Mouse (Mus musculus): Measurements from ENCODE around the gene Olfr713. TPM values are rescaled to one million over a fixed set of nuclear protein-coding genes. Genes with fewer than 3 reads are reported as not detected.

Gene Olfr713
- not detected in 2 replicates for polyA plus RNA-seq (2015; fragmentation: Nextera tagmentation; extraction: Ambion mirVana)

- H3K27ac ChIP-seq (ENCODE audit: low read length), result no peak within 1 kb of the TSS
- no peaks in the 10 kb centered on the region for H3K27me3 ChIP-seq (ENCODE audit: control insufficient read depth, insufficient read depth, low read depth, low read length)
- H3K9ac ChIP-seq (ENCODE audit: low read length), result no peak within 1 kb of the TSS
- H3K36me3 ChIP-seq (ENCODE audit: control insufficient read depth, insufficient read depth, low read length), result no peaks in the 10 kb centered on the region
- H3K4me2 ChIP-seq (ENCODE audit: low read depth, low read length), result no peak within 1 kb of the TSS
- H3K4me3 ChIP-seq (ENCODE audit: low read length), result no peak within 1 kb of the TSS
- 80% methylated on average over 1 of the region's 1 CpGs for WGBS
- no peaks in the 10 kb centered on the region for H3K4me1 ChIP-seq (replicated peaks; ENCODE audit: control insufficient read depth, insufficient read depth, low read length)
- H3K9me3 ChIP-seq (ENCODE audit: control insufficient read depth, low read length), result no peaks in the 10 kb centered on the region
- ATAC-seq (ENCODE audit: low read depth), result no peak
Measured at GRCm38 (mm10) chr7:107030874-107031273, at the start of gene Olfr713. Olfr713 (plus strand) TSS chr7:107031174.

DNA sequence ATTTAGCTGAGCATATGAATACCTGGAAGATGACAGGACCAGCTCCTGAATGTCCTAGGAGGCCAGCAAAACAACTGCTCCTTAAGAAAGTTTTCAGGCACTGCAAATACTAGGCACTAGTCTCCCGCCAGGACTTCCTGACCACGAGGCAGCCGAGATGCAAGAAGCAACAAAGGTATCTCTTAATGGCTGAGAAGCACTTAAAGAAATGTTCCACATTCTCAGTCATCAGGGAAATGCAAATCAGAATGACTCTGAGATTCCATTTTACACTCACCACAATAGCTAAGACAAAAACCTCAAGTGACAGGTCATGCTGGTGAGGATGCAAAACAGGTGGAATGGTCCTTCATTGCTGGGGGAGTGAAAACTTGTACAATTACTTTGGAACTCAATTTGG, 45.7 kb upstream of the Olfr713 start:
- no peak for ATAC-seq (ENCODE audit: low read depth)
- Histone ChIP-seq H3K4me2 (ENCODE audit: low read depth, low read length) (no peak overlapping the region), H3K27ac (ENCODE audit: low read length) (no peak overlapping the region), H3K4me1 (replicated peaks; ENCODE audit: control insufficient read depth, insufficient read depth, low read length) (no peaks in the 10 kb centered on the region), H3K27me3 (ENCODE audit: control insufficient read depth, insufficient read depth, low read depth, low read length) (no peaks in the 10 kb centered on the region), H3K4me3 (ENCODE audit: low read length) (no peak overlapping the region), H3K9ac (ENCODE audit: low read length) (no peak overlapping the region), H3K9me3 (ENCODE audit: control insufficient read depth, low read length) (no peaks in the 10 kb centered on the region; the same call in 1 of the 2 replicates), H3K36me3 (ENCODE audit: control insufficient read depth, insufficient read depth, low read length) (no peaks in the 10 kb centered on the region)
- WGBS, result 82% methylated on average over 3 of the region's 3 CpGs

- Histone ChIP-seq H3K27me3 (ENCODE audit: control insufficient read depth, insufficient read depth, low read depth, low read length) (no peaks in the 10 kb centered on the region), H3K9ac (ENCODE audit: low read length) (no peak overlapping the region), H3K36me3 (ENCODE audit: control insufficient read depth, insufficient read depth, low read length) (no peaks in the 10 kb centered on the region), H3K27ac (ENCODE audit: low read length) (no peak overlapping the region), H3K4me1 (replicated peaks; ENCODE audit: control insufficient read depth, insufficient read depth, low read length) (no peaks in the 10 kb centered on the region), H3K9me3 (ENCODE audit: control insufficient read depth, low read length) (no peaks in the 10 kb centered on the region), H3K4me3 (ENCODE audit: low read length) (no peak overlapping the region), H3K4me2 (ENCODE audit: low read depth, low read length) (no peak overlapping the region)
- WGBS, result 78% methylated on average over 7 of the region's 7 CpGs
- ATAC-seq (ENCODE audit: low read depth), result no peak
Measured at GRCm38 (mm10) chr7:107000798-107001197, 30.2 kb upstream of the Olfr713 start.

DNA sequence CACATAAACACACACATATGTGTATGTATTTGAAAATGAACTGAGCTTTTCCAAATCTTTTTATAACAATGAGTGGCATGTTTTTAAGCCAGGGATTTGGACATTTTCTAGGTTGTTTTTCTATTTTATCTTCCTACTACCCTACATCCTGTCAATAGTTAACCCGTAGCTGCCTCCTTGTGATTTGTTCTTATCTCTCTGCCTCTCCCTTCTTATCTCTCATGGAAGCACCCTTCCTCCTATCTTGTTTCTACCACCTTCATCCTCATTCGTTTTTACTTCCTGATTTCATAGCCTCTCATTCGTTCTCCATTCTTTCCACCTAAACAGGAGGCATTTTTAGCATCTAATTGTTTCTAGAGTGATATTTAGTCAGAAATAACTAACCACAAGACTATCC, 26.8 kb upstream of the Olfr713 start:
- H3K9ac ChIP-seq (ENCODE audit: low read length), result no peak overlapping the region
- WGBS, result 34% methylated on average over 3 of the region's 3 CpGs
- H3K27me3 ChIP-seq (ENCODE audit: control insufficient read depth, insufficient read depth, low read depth, low read length), result no peaks in the 10 kb centered on the region
- no peak overlapping the region for H3K4me3 ChIP-seq (ENCODE audit: low read length)
- no peak overlapping the region for H3K27ac ChIP-seq (ENCODE audit: low read length)
- no peak for ATAC-seq (ENCODE audit: low read depth)
- no peaks in the 10 kb centered on the region for H3K36me3 ChIP-seq (ENCODE audit: control insufficient read depth, insufficient read depth, low read length)
- H3K4me2 ChIP-seq (ENCODE audit: low read depth, low read length), result no peak overlapping the region
- H3K4me1 ChIP-seq (replicated peaks; ENCODE audit: control insufficient read depth, insufficient read depth, low read length), result no peaks in the 10 kb centered on the region
- H3K9me3 ChIP-seq (ENCODE audit: control insufficient read depth, low read length), result no peaks in the 10 kb centered on the region

DNA sequence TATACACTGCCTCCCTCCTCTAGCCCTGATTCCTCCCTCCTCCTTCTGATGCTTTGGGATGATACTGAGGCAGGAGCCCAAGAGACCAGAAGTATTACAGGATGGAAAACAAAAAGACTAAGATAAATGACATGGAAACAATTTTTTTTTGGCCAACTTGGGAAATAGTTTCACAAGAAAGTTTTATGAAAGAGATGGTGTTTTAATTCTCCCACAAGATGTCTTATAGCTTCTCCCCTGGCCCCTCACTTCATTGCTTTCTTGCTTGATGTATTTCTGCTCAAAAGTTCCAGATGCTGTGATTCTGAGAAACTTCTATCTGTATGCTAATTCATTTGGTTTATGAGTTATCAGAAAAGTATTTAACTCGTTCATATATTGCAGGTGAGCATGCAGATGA, 25.0 kb upstream of the Olfr713 start, which contains the start of gene Olfr2:
Olfr2 (minus strand) TSS at position 101 of the 400 bp plus-strand sequence.
- Histone ChIP-seq H3K4me1 (replicated peaks; ENCODE audit: control insufficient read depth, insufficient read depth, low read length) (no peaks in the 10 kb centered on the region), H3K27ac (ENCODE audit: low read length) (no peak within 1 kb of the TSS), H3K9me3 (ENCODE audit: control insufficient read depth, low read length) (no peaks in the 10 kb centered on the region), H3K9ac (ENCODE audit: low read length) (no peak within 1 kb of the TSS), H3K4me3 (ENCODE audit: low read length) (no peak within 1 kb of the TSS), H3K4me2 (ENCODE audit: low read depth, low read length) (no peak within 1 kb of the TSS), H3K27me3 (ENCODE audit: control insufficient read depth, insufficient read depth, low read depth, low read length) (no peaks in the 10 kb centered on the region), H3K36me3 (ENCODE audit: control insufficient read depth, insufficient read depth, low read length) (no peaks in the 10 kb centered on the region)
- 23% methylated on average over 1 of the region's 1 CpGs for WGBS
- no peak for ATAC-seq (ENCODE audit: low read depth)

GRCm38 (mm10) chr7:107039934-107040563, 9.1 kb downstream of the Olfr713 start:
- Histone ChIP-seq H3K9me3 (ENCODE audit: control insufficient read depth, low read length) (no peaks in the 10 kb centered on the region), H3K9ac (ENCODE audit: low read length) (no peak overlapping the region), H3K4me3 (ENCODE audit: low read length) (no peak overlapping the region), H3K36me3 (ENCODE audit: control insufficient read depth, insufficient read depth, low read length) (no peaks in the 10 kb centered on the region), H3K27ac (ENCODE audit: low read length) (no peak overlapping the region), H3K4me1 (replicated peaks; ENCODE audit: control insufficient read depth, insufficient read depth, low read length) (no peaks in the 10 kb centered on the region), H3K4me2 (ENCODE audit: low read depth, low read length) (no peak overlapping the region), H3K27me3 (ENCODE audit: control insufficient read depth, insufficient read depth, low read depth, low read length) (no peaks in the 10 kb centered on the region)
- WGBS, result 58% methylated on average over 2 of the region's 2 CpGs
- ATAC-seq (ENCODE audit: low read depth), result no peak

DNA sequence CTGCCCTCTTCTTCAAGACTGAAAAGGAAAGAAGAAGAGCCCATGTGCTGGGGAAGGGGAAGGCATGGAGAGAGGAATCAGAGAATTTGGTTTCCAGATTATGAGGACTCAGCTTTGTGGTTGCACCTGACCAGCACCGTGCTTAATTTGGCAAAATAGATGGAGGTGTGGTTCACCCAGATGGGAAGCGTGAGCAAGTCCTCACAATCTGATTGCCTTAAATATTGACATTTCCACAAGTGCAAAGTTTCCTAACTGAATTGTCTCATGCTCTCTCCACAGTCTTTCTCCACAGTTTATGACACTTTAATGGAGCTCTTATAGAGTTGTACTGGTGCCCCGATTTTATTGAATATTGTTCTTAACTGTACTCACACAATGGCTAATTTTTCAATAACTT, 12.2 kb downstream of the Olfr713 start:
- H3K4me2 ChIP-seq (ENCODE audit: low read depth, low read length), result no peak overlapping the region
- H3K36me3 ChIP-seq (ENCODE audit: control insufficient read depth, insufficient read depth, low read length), result no peaks in the 10 kb centered on the region
- no peak overlapping the region for H3K9ac ChIP-seq (ENCODE audit: low read length)
- no peaks in the 10 kb centered on the region for H3K27me3 ChIP-seq (ENCODE audit: control insufficient read depth, insufficient read depth, low read depth, low read length)
- WGBS, result 69% methylated on average over 3 of the region's 3 CpGs
- H3K9me3 ChIP-seq (ENCODE audit: control insufficient read depth, low read length), result no peaks in the 10 kb centered on the region
- no peak for ATAC-seq (ENCODE audit: low read depth)
- H3K4me1 ChIP-seq (replicated peaks; ENCODE audit: control insufficient read depth, insufficient read depth, low read length), result no peaks in the 10 kb centered on the region
- no peak overlapping the region for H3K4me3 ChIP-seq (ENCODE audit: low read length)
- no peak overlapping the region for H3K27ac ChIP-seq (ENCODE audit: low read length)

- H3K9ac ChIP-seq (ENCODE audit: low read length), result no peak overlapping the region
- WGBS, result 56% methylated on average over 1 of the region's 1 CpGs
- ATAC-seq (ENCODE audit: low read depth), result no peak
- no peaks in the 10 kb centered on the region for H3K9me3 ChIP-seq (ENCODE audit: control insufficient read depth, low read length)
- H3K36me3 ChIP-seq (ENCODE audit: control insufficient read depth, insufficient read depth, low read length), result no peaks in the 10 kb centered on the region
- no peak overlapping the region for H3K4me2 ChIP-seq (ENCODE audit: low read depth, low read length)
- no peaks in the 10 kb centered on the region for H3K4me1 ChIP-seq (replicated peaks; ENCODE audit: control insufficient read depth, insufficient read depth, low read length)
- H3K27ac ChIP-seq (ENCODE audit: low read length), result no peak overlapping the region
- H3K27me3 ChIP-seq (ENCODE audit: control insufficient read depth, insufficient read depth, low read depth, low read length), result no peaks in the 10 kb centered on the region
- H3K4me3 ChIP-seq (ENCODE audit: low read length), result no peak overlapping the region
Measured at GRCm38 (mm10) chr7:107044407-107044806, 13.4 kb downstream of the Olfr713 start.

- H3K4me3 ChIP-seq (ENCODE audit: low read length), result no peak overlapping the region
- H3K27ac ChIP-seq (ENCODE audit: low read length), result no peak overlapping the region
- no peak for ATAC-seq (ENCODE audit: low read depth)
- no peaks in the 10 kb centered on the region for H3K4me1 ChIP-seq (replicated peaks; ENCODE audit: control insufficient read depth, insufficient read depth, low read length)
- WGBS, result 2% methylated on average over 5 of the region's 5 CpGs
- no peaks in the 10 kb centered on the region for H3K9me3 ChIP-seq (ENCODE audit: control insufficient read depth, low read length)
- no peaks in the 10 kb centered on the region for H3K27me3 ChIP-seq (ENCODE audit: control insufficient read depth, insufficient read depth, low read depth, low read length)
- no peak overlapping the region for H3K9ac ChIP-seq (ENCODE audit: low read length)
- no peak overlapping the region for H3K4me2 ChIP-seq (ENCODE audit: low read depth, low read length)
- no peaks in the 10 kb centered on the region for H3K36me3 ChIP-seq (ENCODE audit: control insufficient read depth, insufficient read depth, low read length)
Measured at GRCm38 (mm10) chr7:107045833-107046232, 14.9 kb downstream of the Olfr713 start.

GRCm38 (mm10) chr7:107047578-107047977, 16.6 kb downstream of the Olfr713 start:
- Histone ChIP-seq H3K4me1 (replicated peaks; ENCODE audit: control insufficient read depth, insufficient read depth, low read length) (no peaks in the 10 kb centered on the region), H3K4me3 (ENCODE audit: low read length) (no peak overlapping the region), H3K27me3 (ENCODE audit: control insufficient read depth, insufficient read depth, low read depth, low read length) (no peaks in the 10 kb centered on the region), H3K9ac (ENCODE audit: low read length) (no peak overlapping the region), H3K36me3 (ENCODE audit: control insufficient read depth, insufficient read depth, low read length) (no peaks in the 10 kb centered on the region), H3K9me3 (ENCODE audit: control insufficient read depth, low read length) (no peaks in the 10 kb centered on the region), H3K27ac (ENCODE audit: low read length) (no peak overlapping the region), H3K4me2 (ENCODE audit: low read depth, low read length) (no peak overlapping the region)
- ATAC-seq (ENCODE audit: low read depth), result no peak
- 36% methylated on average over 3 of the region's 3 CpGs for WGBS
